Mouse (Mus musculus): ENCODE results near the gene Lfng. TPM values are rescaled to one million over a fixed set of nuclear protein-coding genes. Genes with fewer than 3 reads are reported as not detected.

Gene Lfng
- total and polyA plus RNA-seq, 3 experiments = 9.5 to 59.0 (median 14.5) TPM

DNA sequence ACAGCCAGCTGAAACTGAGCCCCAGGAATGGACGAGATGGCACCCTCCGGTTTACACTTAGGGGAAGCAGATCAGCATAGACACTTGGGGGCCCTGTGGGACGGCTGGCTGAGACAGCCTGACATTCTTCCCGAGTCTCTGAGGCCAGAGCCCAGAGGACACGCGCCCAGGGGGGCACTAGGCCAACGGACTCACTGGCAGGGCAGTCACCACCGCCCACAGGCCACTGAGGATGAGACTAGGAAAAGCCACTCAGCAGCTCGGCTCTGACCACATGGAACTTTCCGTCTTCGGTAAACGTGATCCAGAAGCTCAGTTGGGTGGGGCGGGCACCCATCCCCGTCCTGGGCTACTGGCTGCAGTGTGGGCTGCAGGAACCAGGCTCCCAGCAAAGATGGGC, 32.8 kb downstream of the Lfng start:
- DNase-seq = no peak

DNA sequence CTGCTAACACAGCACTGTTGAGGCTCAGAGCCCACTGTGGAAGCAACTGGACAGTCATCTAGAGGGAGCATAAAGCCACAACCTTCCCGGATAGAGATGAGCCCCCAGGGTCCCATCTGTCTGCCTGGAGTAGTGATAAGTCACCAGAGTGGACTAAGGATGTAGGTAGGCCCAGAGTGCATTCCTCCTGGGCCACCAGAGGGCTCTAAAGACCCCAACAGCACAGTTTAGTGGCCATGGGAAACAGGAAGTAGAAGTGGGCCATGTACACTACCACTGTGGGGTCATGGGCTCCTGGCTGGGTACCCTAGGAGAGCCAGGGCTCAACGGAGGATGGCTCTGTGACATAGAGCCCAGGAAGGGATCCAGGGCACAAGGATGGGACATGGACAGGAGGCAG, 33.7 kb downstream of the Lfng start:
- no peak for DNase-seq

DNA sequence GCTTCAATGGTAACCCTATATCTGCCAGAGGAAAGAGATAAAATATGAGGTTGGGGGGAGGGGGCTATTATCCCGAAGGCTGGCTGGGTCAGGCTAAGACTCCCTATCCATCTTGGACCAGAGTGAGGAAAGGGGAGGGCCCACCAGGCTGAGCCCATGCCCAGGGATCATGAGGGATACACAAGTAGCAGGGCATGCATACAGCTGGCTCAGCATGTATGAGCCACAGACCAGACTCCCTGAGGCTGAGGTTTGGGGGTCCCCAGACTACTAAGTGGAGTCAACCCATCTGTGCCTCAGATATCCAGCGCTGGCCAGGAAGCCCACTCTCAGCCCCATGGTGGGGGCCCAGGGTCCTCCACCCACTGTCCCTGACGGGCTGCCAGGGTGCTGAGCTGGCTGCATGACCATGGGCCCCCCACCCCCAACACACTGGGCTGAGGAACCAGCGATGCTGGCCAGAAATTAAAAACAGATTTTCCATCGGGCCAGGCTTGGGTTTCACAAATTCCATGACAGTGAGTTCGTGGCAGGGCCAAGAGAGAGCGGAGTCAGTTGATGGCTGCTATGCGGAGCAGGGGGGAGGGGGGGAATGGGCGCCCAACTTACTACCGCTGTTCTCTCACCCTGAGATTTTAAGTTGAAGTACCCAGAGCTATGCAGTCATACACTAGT, 34.3 kb downstream of the Lfng start:
- DNase-seq = no peak

DNA sequence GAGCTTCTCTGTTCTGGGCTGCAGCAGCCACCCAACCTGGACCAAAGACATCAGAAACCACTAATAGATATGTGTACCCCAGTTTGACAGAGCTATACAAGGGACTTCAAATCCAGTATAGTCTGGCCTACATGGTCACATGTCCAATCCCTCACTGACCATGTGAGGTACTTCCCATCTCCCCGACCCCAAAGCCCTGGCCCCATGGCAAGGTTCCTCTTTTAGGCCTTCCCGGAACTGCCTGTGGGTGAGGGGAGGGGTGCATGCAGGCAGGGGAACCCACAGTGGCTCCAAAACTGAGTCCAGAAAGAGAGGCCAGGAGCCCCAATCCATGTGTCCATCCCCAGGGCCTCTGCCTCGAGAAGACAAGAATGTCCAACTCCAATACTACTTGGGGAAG, 35.0 kb downstream of the Lfng start:
- DNase-seq = no peak

DNA sequence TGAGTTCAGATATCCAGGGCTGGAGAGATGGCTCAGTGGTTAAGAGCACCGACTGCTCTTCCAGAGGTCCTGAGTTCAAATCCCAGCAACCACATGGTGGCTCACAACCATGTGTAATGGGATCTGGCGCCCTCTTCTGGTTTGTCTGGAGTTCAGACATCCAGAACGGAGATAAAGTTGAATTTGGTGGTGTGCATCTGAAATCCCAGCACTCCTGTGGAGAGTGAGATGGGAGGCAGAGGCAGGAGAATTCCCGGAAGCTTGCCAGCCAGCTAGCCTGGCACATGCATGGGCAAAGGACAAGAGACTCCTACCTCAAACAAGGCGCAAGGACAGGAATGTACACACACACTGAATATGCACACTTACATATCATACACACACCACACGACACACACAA, 37.1 kb downstream of the Lfng start:
- DNase-seq = no peak

DNA sequence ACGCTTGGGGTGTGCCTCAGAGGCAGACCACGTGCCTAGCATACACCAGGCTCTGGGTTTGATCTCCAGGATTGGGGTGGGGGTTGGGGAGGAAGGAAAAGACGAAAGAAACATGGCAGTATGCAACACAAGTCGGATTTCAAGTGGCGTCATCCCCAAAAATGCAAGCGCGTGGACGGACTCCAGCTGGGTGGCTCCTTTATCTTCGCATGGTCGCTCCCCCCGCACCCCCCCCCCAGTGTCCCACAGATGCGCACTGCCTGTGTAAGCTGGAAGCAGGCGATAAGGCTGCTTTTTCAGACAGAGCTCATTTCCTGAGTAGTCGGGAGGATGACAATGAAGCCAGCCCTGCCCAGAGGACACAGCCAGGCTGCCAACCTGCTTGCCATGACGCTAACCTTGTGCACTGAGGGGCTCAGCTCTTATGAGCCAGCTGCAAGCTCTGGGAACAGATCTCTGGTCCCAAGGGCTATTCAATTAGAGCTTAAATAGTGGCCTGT, 37.6 kb downstream of the Lfng start:
- no peak for DNase-seq

DNA sequence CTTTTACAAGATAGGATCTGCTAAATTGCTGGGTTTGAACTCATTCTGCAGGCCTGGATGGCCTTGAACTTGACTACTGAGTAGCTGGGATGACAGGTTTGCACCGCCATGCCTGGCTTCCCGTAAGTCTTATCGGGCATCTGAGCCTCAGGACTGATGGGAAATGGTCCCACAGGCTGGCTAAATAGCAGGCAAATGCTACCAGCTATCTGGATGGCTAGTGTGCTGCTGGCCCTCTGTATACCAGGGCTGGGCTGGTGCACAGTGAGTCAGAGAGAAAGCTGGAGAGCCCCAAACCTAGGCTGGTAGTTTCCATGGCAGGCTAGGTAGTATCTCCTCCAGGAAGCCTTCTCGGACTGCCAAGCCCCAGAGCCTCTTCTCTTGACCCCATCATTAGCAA, 38.3 kb downstream of the Lfng start:
- no peak for DNase-seq

DNA sequence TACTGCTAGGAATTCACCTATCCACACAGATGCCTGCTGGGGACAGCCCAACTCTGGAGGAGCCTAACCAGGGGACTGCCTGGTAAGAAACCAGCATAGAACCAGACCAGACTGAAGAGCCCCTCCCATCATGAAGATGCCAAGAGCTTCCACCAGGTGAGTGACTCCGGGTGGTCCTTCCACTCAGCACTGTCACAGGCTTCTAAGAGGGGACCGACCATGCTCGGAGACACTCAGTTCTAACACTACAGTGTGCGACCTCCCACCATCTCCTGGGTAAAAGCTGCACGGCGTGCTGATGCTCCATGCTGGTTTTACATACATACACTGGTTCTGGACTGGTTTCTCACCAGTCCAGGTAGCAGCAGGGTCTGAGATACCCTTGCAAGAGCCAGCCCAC, 39.1 kb downstream of the Lfng start:
- DNase-seq = no peak

DNA sequence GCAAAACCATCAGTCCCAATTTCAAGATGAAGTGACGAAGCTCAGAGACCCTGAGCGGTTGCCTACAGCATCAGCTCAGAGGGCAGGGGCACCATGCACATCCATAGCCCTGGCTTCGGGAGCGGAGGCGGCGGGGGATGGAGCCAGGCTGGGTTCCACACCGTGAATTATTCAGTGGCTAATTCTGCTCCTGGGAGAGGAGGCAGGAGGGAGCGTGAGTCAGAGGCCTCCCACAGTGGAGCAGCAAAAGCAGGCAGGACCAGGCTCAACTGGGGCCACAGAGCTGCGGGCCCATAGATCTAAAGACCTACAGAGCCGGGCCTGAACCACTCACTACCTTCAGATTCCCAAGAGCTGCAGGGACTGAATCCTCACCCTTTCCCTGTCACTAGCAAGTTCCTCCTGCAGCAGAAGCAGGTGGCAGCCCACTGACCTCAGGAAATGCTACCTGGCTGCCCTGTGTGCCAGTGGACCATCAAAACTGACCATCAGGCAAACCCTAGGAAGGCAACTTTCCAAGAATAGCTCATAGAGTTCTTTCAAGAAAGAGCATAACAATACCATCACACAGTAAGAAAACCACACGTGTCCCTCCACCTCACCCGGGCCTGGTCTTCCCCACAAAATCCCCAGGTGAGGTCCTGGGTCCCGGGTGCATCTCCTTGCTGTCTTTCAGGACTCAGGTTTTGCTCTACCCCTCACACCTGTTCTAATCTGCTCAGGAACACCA, 40.1 kb downstream of the Lfng start:
- DNase-seq = peak; percentile 61

DNA sequence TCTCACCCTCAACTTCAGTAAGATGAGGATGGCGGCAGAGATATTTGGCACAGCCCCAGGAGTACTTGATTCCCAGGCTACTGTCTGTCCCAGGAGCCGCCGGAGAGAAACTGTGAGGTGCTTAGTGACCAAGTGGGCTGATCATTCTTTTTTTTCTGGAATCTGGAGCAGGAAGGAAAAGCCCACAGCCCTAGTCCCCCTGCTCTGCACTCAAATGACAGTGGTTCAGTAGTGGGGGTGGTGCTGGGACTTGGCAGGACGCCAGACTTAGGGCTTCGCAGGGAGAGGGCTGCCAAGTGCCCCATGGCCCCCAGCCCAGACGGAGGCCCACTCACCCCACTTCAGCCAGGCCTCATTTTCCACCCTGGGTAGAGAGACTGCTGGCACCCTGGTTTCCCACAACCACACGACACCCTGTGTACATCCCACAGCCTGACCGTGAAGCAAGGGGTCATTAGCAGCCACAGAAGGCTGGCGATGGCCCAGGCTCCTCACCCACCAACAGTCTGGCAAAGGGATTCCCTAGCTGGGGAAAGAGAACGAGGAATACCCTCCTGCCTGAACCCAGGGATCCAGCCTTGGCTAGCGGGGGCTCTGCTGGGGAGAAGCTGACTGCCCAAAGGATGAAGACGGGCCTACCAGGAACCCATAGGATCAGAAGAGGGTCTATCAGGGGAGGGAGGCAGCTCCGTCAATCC, 40.9 kb downstream of the Lfng start:
- peak; percentile 64 for DNase-seq

DNA sequence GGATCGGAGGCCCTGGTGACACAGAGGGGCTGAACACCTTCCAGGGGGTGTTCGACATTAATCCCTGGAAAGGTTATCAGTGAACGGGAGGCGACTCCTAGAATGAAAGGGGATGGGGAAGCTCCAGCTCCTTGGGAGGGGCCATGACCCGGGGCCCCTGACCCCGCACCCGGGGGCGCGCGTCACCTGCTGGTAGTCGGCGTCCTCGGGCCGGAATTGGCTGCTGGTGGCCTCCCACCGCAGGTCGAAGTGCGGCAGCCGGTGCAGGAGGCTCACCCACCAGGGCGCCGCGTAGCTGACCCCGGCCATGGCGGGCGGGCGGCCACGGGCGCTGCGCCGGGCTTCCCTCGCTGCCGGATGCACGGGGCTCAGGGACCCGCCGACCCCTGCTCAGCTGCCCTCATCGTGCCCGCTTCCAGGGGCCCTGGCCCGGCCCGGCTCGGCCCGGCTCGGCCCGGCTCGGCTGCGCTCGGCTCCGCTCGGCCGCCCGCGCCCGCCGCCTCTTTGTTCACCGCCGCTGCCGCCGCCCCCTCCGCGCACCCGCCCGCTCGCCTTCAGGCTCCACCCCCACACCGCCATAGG, 41.5 kb downstream of the Lfng start, which contains the start of gene Ttyh3:
Gene Ttyh3, minus strand, starts transcription at position 513 of the 582 bp plus-strand sequence.
- no peak for DNase-seq

DNA sequence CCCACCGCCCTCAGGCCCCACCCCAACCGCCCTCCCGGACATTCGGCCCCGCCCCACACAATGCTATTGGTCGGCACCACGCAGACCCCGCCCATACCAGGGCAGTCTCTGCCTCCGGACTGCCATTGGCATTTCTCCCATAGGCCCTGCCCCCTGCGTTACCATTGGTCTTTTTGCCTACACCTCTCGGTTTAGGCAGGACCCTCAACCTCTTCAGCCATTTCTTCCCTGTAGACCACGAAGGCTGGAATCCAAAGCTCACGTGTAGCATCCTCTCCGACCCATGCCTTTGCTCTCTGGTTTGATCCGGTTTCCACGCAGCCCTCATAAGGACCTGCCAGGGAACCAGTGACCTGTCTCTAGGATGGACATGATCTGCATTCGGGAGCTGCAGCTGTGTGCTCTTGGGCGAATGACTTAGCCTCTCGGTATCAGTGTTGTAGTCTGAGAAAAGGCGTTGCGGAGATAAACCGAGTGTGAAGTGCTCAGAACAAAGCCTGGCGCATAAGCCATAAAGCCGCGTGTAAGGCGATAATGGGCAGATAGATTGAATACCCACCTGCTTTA, 42.1 kb downstream of the Lfng start:
- DNase-seq = peak; percentile 99

DNA sequence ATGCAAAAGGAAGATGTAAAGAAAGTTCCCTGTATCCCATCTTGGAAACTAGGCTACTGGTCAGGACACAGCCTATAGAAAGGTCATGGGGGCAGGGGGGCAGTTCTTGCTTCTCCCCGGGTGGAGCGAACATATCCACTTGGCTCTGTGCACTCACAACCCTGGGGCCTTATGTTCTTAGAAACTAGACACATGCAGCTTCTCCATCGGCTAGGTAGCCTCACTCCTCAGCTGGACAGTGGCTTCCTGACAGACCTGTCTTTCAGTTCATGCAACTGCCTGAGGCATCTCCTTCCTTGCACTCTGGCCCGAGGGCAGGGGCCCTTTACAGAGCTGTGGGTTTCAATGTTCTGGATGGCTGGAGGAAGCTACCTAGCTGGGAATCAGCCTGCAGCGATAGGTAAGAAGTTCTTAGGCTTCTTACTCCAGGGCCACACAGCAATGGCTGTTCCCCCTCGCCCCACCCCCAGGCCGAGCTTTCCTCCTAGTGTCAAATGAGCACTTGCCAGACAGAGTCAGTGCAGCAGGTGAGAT, 42.8 kb downstream of the Lfng start:
- no peak for DNase-seq

DNA sequence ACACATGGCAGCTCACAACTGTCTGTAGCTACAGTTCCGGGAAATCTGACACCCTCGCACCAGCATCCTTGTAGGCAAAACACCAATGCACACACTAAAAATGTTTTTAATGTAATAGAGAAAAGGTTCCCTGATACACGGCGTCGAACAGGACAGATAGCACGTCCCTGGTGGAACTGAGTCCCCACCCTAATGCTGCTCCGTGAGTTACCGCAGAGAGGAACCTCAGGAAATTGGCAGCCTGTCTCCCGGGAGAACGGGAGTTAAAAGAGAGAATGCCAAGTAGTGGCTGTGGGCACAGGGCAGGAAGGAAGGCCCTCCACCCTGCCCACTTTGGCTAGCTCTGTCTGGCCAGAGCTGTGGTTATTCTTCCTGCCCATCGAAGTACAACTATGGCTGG, 44.1 kb downstream of the Lfng start:
- no peak for DNase-seq

DNA sequence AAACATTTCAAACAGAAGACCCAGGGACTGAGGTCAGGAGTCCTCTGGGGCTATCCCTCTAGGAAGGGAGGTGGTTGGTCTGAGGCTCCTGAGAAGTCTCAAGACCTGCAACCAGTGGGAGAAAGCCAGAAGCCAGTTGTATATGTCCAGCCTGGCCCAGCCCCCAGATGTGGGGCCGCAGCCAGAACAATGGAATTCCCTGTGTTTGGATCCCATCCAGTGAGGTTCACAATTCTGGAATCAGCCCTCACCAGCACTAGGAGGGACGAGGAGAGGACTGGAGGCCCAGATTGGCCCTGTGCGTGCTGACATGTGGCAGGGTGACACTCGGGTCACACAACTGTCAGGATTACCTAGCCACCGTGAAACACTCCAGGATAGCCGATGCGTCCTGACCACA, 45.5 kb downstream of the Lfng start:
- DNase-seq = no peak

DNA sequence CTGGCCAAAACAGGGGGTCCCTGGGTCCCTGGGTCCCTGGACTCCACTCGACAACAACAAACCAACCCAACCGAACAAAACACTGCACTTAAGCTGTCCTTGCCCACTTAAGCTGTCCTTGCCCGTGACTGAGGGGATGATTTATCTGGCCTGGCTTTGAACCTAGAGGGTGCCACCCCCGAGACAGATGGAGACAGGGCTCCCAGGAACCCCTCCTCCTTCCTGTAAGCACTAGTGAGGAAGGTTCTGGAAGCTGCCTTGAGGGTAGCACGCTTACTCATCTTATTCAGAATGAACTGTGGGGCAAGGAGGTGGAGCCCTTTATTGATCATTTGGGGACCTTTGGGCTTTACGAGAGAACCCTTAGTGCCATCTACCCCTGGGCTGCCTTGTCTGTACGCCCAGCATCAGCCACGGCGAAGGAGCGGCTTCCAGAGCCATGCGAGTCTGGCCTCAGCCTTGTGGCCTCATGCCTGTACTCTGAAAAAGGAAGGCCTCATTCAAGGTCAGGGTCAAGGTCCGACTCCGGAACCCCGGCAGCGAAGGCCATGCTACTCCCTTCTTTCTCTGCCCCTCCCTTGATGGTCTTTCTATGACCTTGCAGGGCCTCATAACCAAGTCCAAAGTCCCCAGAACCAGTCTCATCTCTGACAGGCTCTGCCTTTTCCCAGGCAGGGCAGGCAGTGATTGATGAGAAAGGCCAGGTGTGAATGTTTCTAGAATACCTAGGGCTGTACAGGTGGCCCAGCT, 47.2 kb downstream of the Lfng start:
- peak; percentile 90 for DNase-seq

DNA sequence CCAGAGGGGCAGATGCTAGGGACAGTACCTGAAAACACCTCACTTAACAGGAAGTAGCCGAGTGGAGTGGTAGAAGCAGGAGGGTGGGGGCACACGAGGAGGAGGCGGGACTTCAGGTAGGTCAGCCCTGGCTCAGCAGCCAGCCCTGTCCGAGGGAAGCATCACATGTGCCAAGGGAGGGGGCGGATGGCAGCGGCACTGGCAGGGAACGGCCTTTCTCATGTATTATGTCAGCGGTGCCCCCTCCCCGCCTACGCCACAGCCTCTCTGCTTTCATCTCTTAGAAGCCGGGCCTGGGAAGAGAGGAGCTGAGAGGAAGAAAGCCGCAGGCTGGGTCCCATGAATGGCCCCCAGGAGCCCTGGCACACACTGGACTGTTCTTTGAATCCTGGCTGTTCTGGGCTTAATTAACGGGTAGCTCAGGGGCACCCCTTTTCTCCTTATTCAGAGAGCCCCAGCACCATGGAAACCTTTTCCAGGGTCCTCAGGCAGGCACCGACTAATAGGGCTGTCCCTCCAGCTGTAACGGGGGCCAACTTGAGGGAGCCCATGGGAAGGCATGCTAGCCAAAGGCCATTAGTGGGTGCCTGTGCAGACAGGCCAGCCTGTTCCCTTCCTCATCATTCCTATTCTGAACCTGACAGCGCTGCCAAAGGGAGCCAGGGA, 52.6 kb downstream of the Lfng start:
- DNase-seq = no peak

DNA sequence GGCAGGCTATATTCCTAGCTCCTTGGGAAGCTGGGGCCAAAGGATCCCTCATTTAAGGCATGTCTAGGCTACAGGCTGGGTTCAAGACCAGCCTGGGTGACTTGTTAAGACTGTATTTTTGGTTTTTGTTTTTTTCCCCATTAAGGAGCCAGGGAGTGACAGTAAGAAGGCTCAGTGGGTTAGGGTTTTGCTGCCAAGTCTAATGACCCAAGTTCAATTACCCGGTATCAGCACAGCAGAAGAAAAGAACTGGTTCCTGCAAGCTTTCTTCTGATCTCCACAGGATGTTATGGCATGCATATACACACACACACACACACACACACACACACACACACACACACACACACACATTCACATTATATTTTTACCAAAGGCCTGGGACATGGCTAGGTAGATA, 53.3 kb downstream of the Lfng start:
- no peak for DNase-seq

DNA sequence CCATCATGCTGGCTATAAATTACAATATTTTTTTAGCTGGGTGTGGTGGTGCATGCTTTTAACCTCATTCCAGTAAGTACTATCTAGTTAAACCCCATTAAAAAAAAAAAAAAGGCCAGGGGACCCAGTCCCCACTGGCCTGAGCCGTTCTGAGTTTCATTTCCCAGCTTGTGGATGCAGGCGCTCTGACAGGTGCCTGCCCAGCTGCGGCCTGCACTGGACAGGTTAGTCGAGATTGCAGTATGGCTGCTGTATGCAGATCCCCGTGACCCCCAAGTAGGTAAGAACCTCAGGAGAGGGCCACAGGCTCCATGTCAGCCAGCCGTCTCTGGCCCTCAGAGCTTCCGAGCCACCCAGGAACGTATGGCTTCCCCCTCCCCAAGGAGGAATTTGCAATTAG, 54.3 kb downstream of the Lfng start:
- no peak for DNase-seq

DNA sequence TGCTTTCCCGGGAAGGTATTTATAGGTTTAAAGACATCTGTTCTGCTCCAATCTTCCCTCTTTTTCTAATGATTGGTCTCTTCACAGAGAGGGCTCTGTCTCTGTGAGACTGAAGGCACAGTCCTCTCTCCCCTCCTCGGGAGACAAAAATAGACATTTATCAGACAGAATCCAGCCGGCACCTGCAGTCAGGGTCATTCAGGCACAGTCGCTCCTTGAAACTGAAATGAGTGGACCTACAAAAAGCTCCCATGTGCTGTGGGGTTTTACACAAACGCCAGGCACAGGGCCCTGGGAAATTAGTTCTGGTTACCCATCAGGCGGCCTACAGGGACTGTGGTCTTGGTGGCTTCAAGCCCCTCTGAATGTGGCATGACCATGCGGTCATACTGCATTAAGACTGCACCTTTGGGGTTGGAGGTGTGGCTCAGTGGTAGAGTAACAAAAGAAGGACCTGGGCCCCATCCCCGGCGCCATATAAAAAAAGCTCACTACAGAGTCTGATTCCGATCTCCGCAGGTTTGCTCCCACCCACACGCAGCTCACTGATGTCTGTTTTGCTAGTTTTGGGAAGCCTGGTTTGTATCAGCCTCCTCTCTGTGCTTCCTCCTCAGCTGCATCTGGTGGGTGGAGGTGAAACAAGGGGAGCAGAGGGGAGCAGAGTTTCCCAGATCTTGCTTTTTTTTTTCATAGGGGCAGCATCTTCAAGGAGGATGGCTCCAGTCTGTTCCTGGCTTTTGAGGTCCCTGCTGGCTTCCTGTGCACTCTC, 54.9 kb downstream of the Lfng start:
- DNase-seq = no peak

Measured in adrenal gland, adult 2 months (tissue).